ENCODE assay signal across 8 mouse cellular contexts in the genomic region with DNA sequence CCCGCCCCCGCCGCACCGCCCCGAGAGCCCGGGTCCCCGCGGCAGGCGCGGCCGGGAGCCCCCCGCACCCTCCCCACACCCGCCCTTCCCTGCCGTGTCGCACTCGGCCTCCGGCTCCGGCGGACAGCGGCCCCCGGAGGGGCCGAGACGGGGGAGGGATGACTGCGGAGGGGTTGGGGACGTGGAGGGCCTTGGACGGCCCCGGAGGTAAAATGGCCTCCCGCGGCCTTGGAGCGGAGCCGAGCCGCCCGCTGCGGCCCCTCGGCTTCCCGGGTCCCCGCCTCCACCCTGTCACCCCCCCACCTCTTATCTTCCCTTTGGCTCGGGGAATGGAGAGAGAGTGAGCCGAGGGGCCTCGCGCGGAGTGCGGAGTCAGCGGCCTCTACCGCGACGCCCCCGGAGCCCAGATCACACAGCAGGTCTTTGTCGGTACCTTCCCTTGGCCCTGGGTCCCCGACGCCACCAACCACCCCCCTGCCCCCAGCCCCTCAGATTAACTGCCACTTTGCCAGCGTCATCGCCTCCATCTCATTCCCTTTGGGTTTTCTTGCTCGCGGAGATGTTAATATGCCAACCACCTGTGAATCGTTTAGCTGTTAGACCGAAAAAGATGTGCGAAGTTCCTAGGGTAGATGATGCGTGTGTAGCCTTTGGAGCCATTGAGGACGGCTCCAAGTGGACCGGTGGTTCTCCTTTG. TPM values are rescaled to one million over a fixed set of nuclear protein-coding genes. Genes with fewer than 3 reads are reported as not detected.
DNase-seq lines count a peak whose midpoint lies in the region; ATAC-seq lines count a peak whose summit lies in the region.

No protein-coding gene starts in this region.

- peak; percentile 65 for ATAC-seq in forebrain, embryonic 12.5 days (ENCODE audit: low FRiP score)
- peak; percentile 44 for ATAC-seq in hindbrain, embryonic 14.5 days (ENCODE audit: low FRiP score)
- peak; percentile 77 for ATAC-seq in liver, embryonic 11.5 days (replicated peaks; ENCODE audit: low FRiP score)

- H3K9me3 ChIP-seq in forebrain, embryonic 12.5 days = no peaks in the 10 kb centered on the region
- no peaks in the 10 kb centered on the region for H3K9me3 ChIP-seq in hindbrain, embryonic 14.5 days (ENCODE audit: control insufficient read depth, low read length)
- H3K9me3 ChIP-seq in liver, embryonic 11.5 days (ENCODE audit: control insufficient read depth, low read length) = no peaks in the 10 kb centered on the region

- peak overlapping the region; percentile 100 for H3K9ac ChIP-seq in forebrain, embryonic 12.5 days
- peak overlapping the region; percentile 98 for H3K9ac ChIP-seq in hindbrain, embryonic 14.5 days
- H3K9ac ChIP-seq in liver, embryonic 11.5 days (ENCODE audit: low read depth, low read length) = peak overlapping the region; percentile 99

- DNase-seq in lung, adult 18-20 months = peak; percentile 38 to 40
- DNase-seq in lung, postnatal 25 days (ENCODE audit: low spot score) = no peak
- DNase-seq in c-Kit-positive CD71-positive TER-119-positive erythroid progenitor cells, embryonic 14.5 days (ENCODE audit: low spot score) = peak; percentile 59
- DNase-seq in hindbrain, embryonic 14.5 days (ENCODE audit: low spot score) = peak; percentile 48
- peak; percentile 75 for DNase-seq in liver, embryonic 11.5 days (ENCODE audit: low spot score)
- DNase-seq in natural killer cell, adult 2 months (ENCODE audit: low spot score in 2 of 2) = peak; percentile 15 to 34
- DNase-seq in testis, postnatal 10 days (ENCODE audit: low spot score) = peak; percentile 81

- H3K4me2 ChIP-seq in forebrain, embryonic 12.5 days = peak overlapping the region; percentile 87
- peak overlapping the region; percentile 80 for H3K4me2 ChIP-seq in hindbrain, embryonic 14.5 days (replicated peaks)
- H3K4me2 ChIP-seq in liver, embryonic 11.5 days = peak overlapping the region; percentile 69

- peak overlapping the region; percentile 99 for H3K4me3 ChIP-seq in forebrain, embryonic 12.5 days (replicated peaks)
- H3K4me3 ChIP-seq in hindbrain, embryonic 14.5 days (replicated peaks; ENCODE audit: low read length) = peak overlapping the region; percentile 95
- H3K4me3 ChIP-seq in liver, embryonic 11.5 days (ENCODE audit: low read depth, low read length) = peak overlapping the region; percentile 99

- peaks cover 13% of the 10 kb centered on the region; the same call in 1 of the 2 replicates for H3K4me1 ChIP-seq in forebrain, embryonic 12.5 days
- peaks cover 15% of the 10 kb centered on the region for H3K4me1 ChIP-seq in hindbrain, embryonic 14.5 days (replicated peaks; ENCODE audit: control insufficient read depth, insufficient read depth, low read length)
- H3K4me1 ChIP-seq in liver, embryonic 11.5 days (replicated peaks; ENCODE audit: control insufficient read depth, insufficient read depth, low read length) = peaks cover 17% of the 10 kb centered on the region

- no peaks in the 10 kb centered on the region for H3K36me3 ChIP-seq in forebrain, embryonic 12.5 days (replicated peaks)
- H3K36me3 ChIP-seq in hindbrain, embryonic 14.5 days (replicated peaks; ENCODE audit: control insufficient read depth, insufficient read depth) = no peaks in the 10 kb centered on the region
- no peaks in the 10 kb centered on the region for H3K36me3 ChIP-seq in liver, embryonic 11.5 days (ENCODE audit: control insufficient read depth, insufficient read depth, low read length)

- 1% methylated on average over 45 of the region's 61 CpGs for WGBS in forebrain, embryonic 12.5 days
- under 1% methylated on average over 54 of the region's 61 CpGs for WGBS in hindbrain, embryonic 14.5 days
- under 1% methylated on average over 48 of the region's 61 CpGs for WGBS in liver, embryonic 11.5 days

- peak overlapping the region; percentile 91 for H3K27ac ChIP-seq in forebrain, embryonic 12.5 days
- peak overlapping the region; percentile 91 for H3K27ac ChIP-seq in hindbrain, embryonic 14.5 days
- H3K27ac ChIP-seq in liver, embryonic 11.5 days (ENCODE audit: low read depth, low read length) = peak overlapping the region; percentile 93

- H3K27me3 ChIP-seq in forebrain, embryonic 12.5 days = peaks cover 5% of the 10 kb centered on the region; the same call in 1 of the 2 replicates
- no peaks in the 10 kb centered on the region for H3K27me3 ChIP-seq in hindbrain, embryonic 14.5 days (ENCODE audit: control insufficient read depth, insufficient read depth, low read length)
- no peaks in the 10 kb centered on the region for H3K27me3 ChIP-seq in liver, embryonic 11.5 days (replicated peaks; ENCODE audit: control insufficient read depth, insufficient read depth, low read length)

RNA-seq across cellular contexts. Expression of a gene that starts 0.9 kb away (rescaled TPM):
- polyA plus RNA-seq in forebrain, embryonic 12.5 days (2016; fragmentation: Nextera tagmentation; extraction: Ambion mirVana) = 117 and 131 TPM in 2 replicates
- 228 and 233 TPM in 2 replicates for polyA plus RNA-seq in hindbrain, embryonic 14.5 days (2014; fragmentation: Nextera tagmentation; extraction: Ambion mirVana)
- polyA plus RNA-seq in liver, embryonic 11.5 days (2014; fragmentation: Nextera tagmentation; extraction: Ambion mirVana) = 86.0 and 87.3 TPM in 2 replicates
